Mouse (Mus musculus) CD8-positive naive resting alpha-beta T cell, adult 2 months (primary cell): Measurements from ENCODE around the gene Cyb5r1.

Experiments used
- DNase-seq, 2 experiments: peaks; one replicate each; pipeline ENCODE4 v3.0.0; 2022; ENCODE audit warnings: low read depth in 2 of 2, low spot score in 2 of 2

Cyb5r1 gene

GRCm38 (mm10) chr1:134405509-134406413 is at the start of gene Cyb5r1:
Gene Cyb5r1, plus strand, starts transcription at chr1:134405559.
- peak; percentile 44 to 67 for DNase-seq

- DNase-seq: no peak
Measured at GRCm38 (mm10) chr1:134357461-134357860, 47.9 kb upstream of the Cyb5r1 start.

- no peak for DNase-seq
Measured at GRCm38 (mm10) chr1:134360656-134361055, 44.7 kb upstream of the Cyb5r1 start.

GRCm38 (mm10) chr1:134361195-134361856 is 44.0 kb upstream of the Cyb5r1 start:
- no peak for DNase-seq

GRCm38 (mm10) chr1:134361857-134362212 is 43.5 kb upstream of the Cyb5r1 start, which contains the start of gene Tmem183a:
Gene Tmem183a, minus strand, starts transcription at chr1:134361979.
- peak; percentile 93 to 95 for DNase-seq

- DNase-seq: no peak
Measured at GRCm38 (mm10) chr1:134363194-134363593, 42.2 kb upstream of the Cyb5r1 start.

- no peak for DNase-seq
Measured at GRCm38 (mm10) chr1:134365491-134365890, 39.9 kb upstream of the Cyb5r1 start.

- DNase-seq: peak; percentile 12 to 54
Measured at GRCm38 (mm10) chr1:134368777-134369337, 36.5 kb upstream of the Cyb5r1 start.

GRCm38 (mm10) chr1:134374124-134374523 is 31.2 kb upstream of the Cyb5r1 start:
- DNase-seq: no peak

- no peak for DNase-seq
Measured at GRCm38 (mm10) chr1:134381051-134381450, 24.3 kb upstream of the Cyb5r1 start.

GRCm38 (mm10) chr1:134381795-134382625 is 23.3 kb upstream of the Cyb5r1 start:
- no peak for DNase-seq

GRCm38 (mm10) chr1:134384581-134384980 is 20.8 kb upstream of the Cyb5r1 start:
- DNase-seq: no peak

GRCm38 (mm10) chr1:134385176-134385575 is 20.2 kb upstream of the Cyb5r1 start:
- no peak for DNase-seq

GRCm38 (mm10) chr1:134385666-134386065 is 19.7 kb upstream of the Cyb5r1 start, which contains the start of gene 4933406M09Rik:
Gene 4933406M09Rik, plus strand, starts transcription at chr1:134385940.
- DNase-seq: no peak

GRCm38 (mm10) chr1:134393827-134394226 is 11.5 kb upstream of the Cyb5r1 start:
- no peak for DNase-seq

- DNase-seq: no peak
Measured at GRCm38 (mm10) chr1:134398210-134398609, 7.1 kb upstream of the Cyb5r1 start.

- no peak for DNase-seq
Measured at GRCm38 (mm10) chr1:134399735-134400134, 5.6 kb upstream of the Cyb5r1 start.

GRCm38 (mm10) chr1:134406414-134406771 is 1.0 kb downstream of the Cyb5r1 start:
- no peak for DNase-seq

- DNase-seq: no peak
Measured at GRCm38 (mm10) chr1:134408080-134408479, 2.7 kb downstream of the Cyb5r1 start.

GRCm38 (mm10) chr1:134411706-134412629 is 6.6 kb downstream of the Cyb5r1 start:
- no peak for DNase-seq
